Mouse (Mus musculus) heart, embryonic 12.5 days (tissue): ENCODE data around the gene Nedd8. TPM values are rescaled to one million over a fixed set of nuclear protein-coding genes. Genes with fewer than 3 reads are reported as not detected.

Experiments used
- ATAC-seq: fragments of 200-750 bp; cut with Nextera tagmentation; 2 replicates; pipeline ENCODE4 v1.8.0; 2017; ENCODE audit warnings: moderate TSS enrichment, moderate library complexity; ENCODE audit not compliant: insufficient number of reproducible peaks, low FRiP score
- H3K27ac ChIP-seq: fragments of 300-500 bp; sonication (generic); 2 replicates; pipeline ENCODE4 v1.5.1; 2016; ENCODE audit warnings: mild to moderate bottlenecking, moderate library complexity; ENCODE audit not compliant: poor library complexity, severe bottlenecking
- H3K27me3 ChIP-seq: fragments of 300-500 bp; sonication (generic); replicated peaks from 2 replicates; pipeline ENCODE4 v1.6.1; 2016; ENCODE audit warnings: mild to moderate bottlenecking, moderate library complexity
- H3K36me3 ChIP-seq: fragments of 300-500 bp; sonication (generic); 2 replicates; pipeline ENCODE4 v1.6.1; 2016; ENCODE audit warnings: mild to moderate bottlenecking, moderate library complexity
- H3K4me1 ChIP-seq: fragments of 300-500 bp; sonication (generic); replicated peaks from 2 replicates; pipeline ENCODE4 v1.6.1; 2016; ENCODE audit warnings: mild to moderate bottlenecking
- H3K4me2 ChIP-seq: fragments of 300-500 bp; sonication (generic); 2 replicates; pipeline ENCODE4 v1.6.1; 2016; ENCODE audit warnings: mild to moderate bottlenecking, moderate library complexity
- H3K4me3 ChIP-seq: fragments of 300-500 bp; sonication (generic); 2 replicates; pipeline ENCODE4 v1.5.1; 2016; ENCODE audit warnings: mild to moderate bottlenecking
- H3K9ac ChIP-seq: fragments of 300-500 bp; sonication (generic); 2 replicates; pipeline ENCODE4 v1.6.1; 2016; ENCODE audit warnings: mild to moderate bottlenecking, moderate library complexity
- H3K9me3 ChIP-seq: fragments of 300-500 bp; sonication (generic); replicated peaks from 2 replicates; pipeline ENCODE4 v1.6.1; 2016; ENCODE audit warnings: mild to moderate bottlenecking, moderate library complexity
- WGBS: fragments of 180-500 bp; shearing (Covaris S2); methylation state at CpG from one replicate; pipeline ENCODE4 v1.1.7; 2016; 5-methylcytosine and 5-hydroxymethylcytosine counted together
- polyA plus RNA-seq: library from polyadenylated mRNA; unstranded; fragments of >200 nt; fragmentation: Nextera tagmentation; extraction: Ambion mirVana; gene quantifications from 2 replicates; pipeline ENCODE4 v1.2.1, GENCODE M21; 2016

The Nedd8 gene
- polyA plus RNA-seq, 1 experiment from 2014 or later: 491 TPM

DNA sequence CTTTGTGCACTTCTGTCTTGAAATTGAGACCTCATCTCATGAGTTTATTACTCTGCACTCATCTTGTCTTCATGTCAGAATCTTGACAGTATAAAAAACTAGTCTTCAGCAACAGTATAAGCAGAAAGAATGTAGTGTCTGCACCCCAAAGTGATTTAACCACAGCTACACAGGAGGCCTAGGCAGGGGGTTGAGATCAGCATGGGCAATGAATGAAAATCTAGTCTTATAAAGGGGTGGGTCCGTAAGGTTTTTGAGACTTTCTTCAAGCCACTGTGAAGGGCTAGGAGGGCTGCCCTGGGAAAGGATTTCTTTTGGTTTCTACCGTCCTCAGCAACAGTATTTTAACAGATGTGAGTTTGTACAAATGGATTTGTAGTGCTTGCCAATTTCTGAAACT lies 11.3 kb downstream of the Nedd8 start:
- H3K27ac ChIP-seq: no peak overlapping the region
- H3K9ac ChIP-seq: no peak overlapping the region
- H3K4me2 ChIP-seq: peak overlapping the region; percentile 74; the same call in 1 of the 2 replicates
- H3K4me1 ChIP-seq: peaks cover 25% of the 10 kb centered on the region
- H3K36me3 ChIP-seq: peaks cover 44% of the 10 kb centered on the region
- no peaks in the 10 kb centered on the region for H3K27me3 ChIP-seq
- ATAC-seq: no peak
- H3K4me3 ChIP-seq: peak overlapping the region; percentile 82
- no peaks in the 10 kb centered on the region for H3K9me3 ChIP-seq
- WGBS: 53% methylated on average over 2 of the region's 2 CpGs

DNA sequence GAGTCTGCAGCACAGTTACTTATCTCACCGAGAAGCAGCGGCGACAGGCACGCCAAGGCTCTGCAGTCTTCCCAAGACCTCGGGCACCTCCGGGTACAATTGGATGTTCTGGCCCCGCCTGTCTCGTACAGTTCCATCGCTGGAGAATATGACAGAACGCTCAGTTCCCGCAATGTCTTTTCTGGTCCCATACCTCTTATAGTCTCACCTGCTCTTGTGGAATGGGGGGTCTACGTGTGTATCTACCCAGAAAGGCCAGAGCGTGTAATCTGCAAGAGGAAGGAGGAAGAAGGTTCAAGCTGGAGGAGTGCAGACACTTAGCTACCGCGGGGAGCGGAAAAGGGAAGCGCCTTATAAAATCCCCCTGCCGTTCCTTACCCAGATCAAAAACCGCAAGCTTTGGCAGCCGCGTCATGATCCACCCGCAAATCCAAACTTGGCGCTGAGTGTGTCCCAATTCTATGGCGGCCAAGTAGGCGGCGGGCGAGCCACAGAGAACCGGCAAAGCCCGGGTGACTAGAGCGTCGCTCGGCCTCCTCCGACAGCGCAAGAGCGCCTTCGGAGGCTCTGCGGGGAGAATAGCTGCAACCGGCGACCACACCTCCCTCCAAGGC lies 11.9 kb downstream of the Nedd8 start, which contains the start of gene Mdp1:
Gene Mdp1, minus strand, starts transcription at position 549 of the 614 bp plus-strand sequence.
- Histone ChIP-seq H3K4me1 (peaks cover 25% of the 10 kb centered on the region), H3K27me3 (no peaks in the 10 kb centered on the region), H3K4me3 (peak within 1 kb of the TSS; percentile 82), H3K27ac (peak within 1 kb of the TSS; percentile 71), H3K9ac (peak within 1 kb of the TSS; percentile 86), H3K4me2 (peak within 1 kb of the TSS; percentile 74), H3K36me3 (peaks cover 42% of the 10 kb centered on the region), H3K9me3 (no peaks in the 10 kb centered on the region)
- 0% methylated on average over 39 of the region's 39 CpGs for WGBS
- ATAC-seq: peak; percentile 92

DNA sequence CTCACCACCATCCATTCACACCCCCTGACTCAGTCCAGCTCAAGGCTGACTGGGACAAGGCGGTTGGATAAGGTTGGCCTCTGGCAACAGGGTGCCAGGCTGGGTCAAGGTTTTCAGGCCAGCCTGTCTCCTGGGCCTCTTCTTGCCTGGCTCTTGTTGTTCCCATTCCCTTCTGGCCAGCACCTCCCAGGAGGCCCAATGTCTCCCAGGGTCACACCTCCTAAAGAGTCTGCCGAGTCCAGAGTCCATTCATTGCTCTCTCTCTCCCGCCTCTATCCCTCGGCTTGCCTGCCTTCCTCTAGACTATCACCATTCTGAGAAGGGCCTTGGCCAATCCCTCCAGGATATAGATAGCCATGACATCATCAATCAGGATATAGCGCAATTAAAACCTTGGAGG lies 13.9 kb downstream of the Nedd8 start:
- H3K27ac ChIP-seq: peak overlapping the region; percentile 93
- no peak for ATAC-seq
- peaks cover 32% of the 10 kb centered on the region for H3K36me3 ChIP-seq
- H3K27me3 ChIP-seq: no peaks in the 10 kb centered on the region
- H3K9me3 ChIP-seq: no peaks in the 10 kb centered on the region
- no peak overlapping the region for H3K4me2 ChIP-seq
- H3K9ac ChIP-seq: no peak overlapping the region
- no peak overlapping the region for H3K4me3 ChIP-seq
- WGBS: 83% methylated on average over 5 of the region's 5 CpGs
- H3K4me1 ChIP-seq: peaks cover 25% of the 10 kb centered on the region

DNA sequence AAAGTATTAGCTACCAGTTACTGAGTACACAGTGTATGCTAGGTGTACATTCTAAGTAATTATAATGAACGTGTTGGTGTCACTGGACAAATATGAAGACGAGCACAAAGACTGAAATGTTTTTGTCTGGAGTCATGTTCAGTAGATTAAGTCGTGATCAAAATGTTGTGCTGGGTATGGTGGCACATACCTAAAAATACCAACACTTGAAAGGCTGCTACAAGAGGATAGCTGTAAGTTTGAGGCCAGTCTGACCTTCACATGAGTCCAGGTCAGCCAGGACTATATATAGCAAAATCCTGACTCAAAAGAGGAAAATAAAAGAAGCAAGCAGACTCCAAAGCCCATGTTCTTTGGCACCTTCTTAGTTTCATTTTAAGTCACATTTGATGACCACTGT lies 15.0 kb downstream of the Nedd8 start:
- 53% methylated on average over 3 of the region's 3 CpGs for WGBS
- Histone ChIP-seq H3K27ac (peak overlapping the region; percentile 93), H3K4me2 (0 out of 2 replicates have a peak overlapping the region, but pooled peaks have one; percentile 22), H3K9me3 (no peaks in the 10 kb centered on the region), H3K9ac (no peak overlapping the region), H3K4me3 (no peak overlapping the region), H3K4me1 (peaks cover 25% of the 10 kb centered on the region), H3K36me3 (peaks cover 25% of the 10 kb centered on the region), H3K27me3 (no peaks in the 10 kb centered on the region)
- ATAC-seq: no peak

DNA sequence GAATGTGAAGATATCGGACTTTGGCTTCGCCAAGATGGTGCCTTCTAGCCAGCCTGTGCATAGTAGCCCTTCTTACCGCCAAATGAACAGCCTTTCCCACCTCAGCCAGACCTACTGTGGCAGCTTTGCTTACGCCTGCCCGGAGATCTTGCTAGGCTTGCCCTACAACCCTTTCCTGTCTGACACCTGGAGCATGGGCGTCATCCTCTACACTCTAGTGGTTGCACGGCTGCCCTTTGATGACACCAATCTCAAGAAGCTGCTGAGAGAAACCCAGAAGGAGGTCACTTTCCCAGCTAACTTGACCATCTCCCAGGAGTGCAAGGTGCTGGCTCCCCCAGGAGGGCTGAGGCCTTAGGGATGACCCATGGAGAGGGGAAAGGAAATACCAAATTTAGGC lies 20.4 kb downstream of the Nedd8 start:
- 70% methylated on average over 7 of the region's 7 CpGs for WGBS
- no peak overlapping the region for H3K9ac ChIP-seq
- no peak for ATAC-seq
- no peak overlapping the region for H3K27ac ChIP-seq
- H3K4me3 ChIP-seq: no peak overlapping the region
- peaks cover 10% of the 10 kb centered on the region; the same call in 1 of the 2 replicates for H3K4me1 ChIP-seq
- H3K27me3 ChIP-seq: no peaks in the 10 kb centered on the region
- no peaks in the 10 kb centered on the region for H3K9me3 ChIP-seq
- H3K4me2 ChIP-seq: no peak overlapping the region
- H3K36me3 ChIP-seq: peaks cover 5% of the 10 kb centered on the region; the same call in 1 of the 2 replicates

DNA sequence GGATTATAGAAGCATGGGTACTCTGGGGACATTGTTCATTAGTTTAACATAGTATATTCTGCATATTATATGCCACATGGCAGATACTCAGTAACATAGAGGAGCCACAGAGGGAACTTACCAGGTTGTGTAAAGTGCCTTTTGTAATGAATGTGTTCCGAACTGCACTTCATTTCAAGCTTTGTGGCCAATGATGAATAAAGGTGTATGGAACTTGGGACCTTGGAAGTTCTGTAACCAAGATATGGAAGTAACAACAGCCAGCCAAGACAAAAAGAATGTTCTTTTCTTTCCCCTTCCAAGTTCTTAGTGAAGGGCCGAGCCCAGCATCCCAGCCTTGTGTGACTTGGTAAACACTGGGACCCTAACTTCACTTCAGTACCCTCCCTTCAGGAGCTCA lies 22.0 kb downstream of the Nedd8 start, which contains the start of gene Tssk4:
Gene Tssk4, plus strand, starts transcription at position 301 of the 400 bp plus-strand sequence.
- Histone ChIP-seq H3K4me2 (no peak within 1 kb of the TSS), H3K27me3 (no peaks in the 10 kb centered on the region), H3K36me3 (peaks cover 14% of the 10 kb centered on the region; the same call in 1 of the 2 replicates), H3K4me1 (peaks cover 14% of the 10 kb centered on the region), H3K27ac (no peak within 1 kb of the TSS), H3K9me3 (no peaks in the 10 kb centered on the region), H3K4me3 (no peak within 1 kb of the TSS), H3K9ac (no peak within 1 kb of the TSS)
- no peak for ATAC-seq
- WGBS: 85% methylated on average over 2 of the region's 2 CpGs

DNA sequence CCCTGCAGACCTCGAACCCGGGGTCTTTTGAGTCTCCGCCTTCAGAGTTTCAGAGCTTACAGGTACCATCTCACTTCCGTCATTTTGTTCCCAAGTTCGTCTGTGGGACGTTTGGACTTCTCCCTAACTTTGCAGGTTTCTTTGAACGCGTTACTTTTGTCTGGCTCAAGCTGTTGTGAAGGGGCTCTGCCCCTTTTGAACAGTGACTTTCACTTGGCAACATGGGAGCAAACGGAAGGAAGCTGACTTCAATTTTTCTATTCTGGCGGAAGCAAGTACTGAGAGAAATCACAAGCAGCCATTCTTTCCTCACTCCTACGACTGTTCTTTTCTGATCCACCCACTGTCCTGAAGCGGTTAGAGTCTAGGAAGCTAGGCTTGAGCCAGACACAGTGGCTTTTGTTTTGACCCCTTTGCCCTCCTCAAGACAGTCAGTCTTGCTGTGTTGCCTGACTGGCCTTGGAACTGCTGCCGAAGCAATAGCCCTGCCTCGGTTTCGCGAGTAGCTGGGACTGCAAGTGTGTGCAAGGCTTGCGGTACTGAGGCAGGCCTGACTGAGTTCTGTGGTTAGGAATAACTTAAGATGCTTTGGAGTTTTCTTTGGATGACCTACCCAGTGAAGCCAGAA lies 27.5 kb downstream of the Nedd8 start:
- Histone ChIP-seq H3K36me3 (peaks cover 37% of the 10 kb centered on the region), H3K4me3 (peak overlapping the region; percentile 73), H3K27ac (peak overlapping the region; percentile 68), H3K9me3 (no peaks in the 10 kb centered on the region), H3K9ac (peak overlapping the region; percentile 82), H3K4me2 (peak overlapping the region; percentile 88), H3K27me3 (no peaks in the 10 kb centered on the region), H3K4me1 (peaks cover 31% of the 10 kb centered on the region)
- ATAC-seq: no peak
- WGBS: 32% methylated on average over 17 of the region's 17 CpGs

DNA sequence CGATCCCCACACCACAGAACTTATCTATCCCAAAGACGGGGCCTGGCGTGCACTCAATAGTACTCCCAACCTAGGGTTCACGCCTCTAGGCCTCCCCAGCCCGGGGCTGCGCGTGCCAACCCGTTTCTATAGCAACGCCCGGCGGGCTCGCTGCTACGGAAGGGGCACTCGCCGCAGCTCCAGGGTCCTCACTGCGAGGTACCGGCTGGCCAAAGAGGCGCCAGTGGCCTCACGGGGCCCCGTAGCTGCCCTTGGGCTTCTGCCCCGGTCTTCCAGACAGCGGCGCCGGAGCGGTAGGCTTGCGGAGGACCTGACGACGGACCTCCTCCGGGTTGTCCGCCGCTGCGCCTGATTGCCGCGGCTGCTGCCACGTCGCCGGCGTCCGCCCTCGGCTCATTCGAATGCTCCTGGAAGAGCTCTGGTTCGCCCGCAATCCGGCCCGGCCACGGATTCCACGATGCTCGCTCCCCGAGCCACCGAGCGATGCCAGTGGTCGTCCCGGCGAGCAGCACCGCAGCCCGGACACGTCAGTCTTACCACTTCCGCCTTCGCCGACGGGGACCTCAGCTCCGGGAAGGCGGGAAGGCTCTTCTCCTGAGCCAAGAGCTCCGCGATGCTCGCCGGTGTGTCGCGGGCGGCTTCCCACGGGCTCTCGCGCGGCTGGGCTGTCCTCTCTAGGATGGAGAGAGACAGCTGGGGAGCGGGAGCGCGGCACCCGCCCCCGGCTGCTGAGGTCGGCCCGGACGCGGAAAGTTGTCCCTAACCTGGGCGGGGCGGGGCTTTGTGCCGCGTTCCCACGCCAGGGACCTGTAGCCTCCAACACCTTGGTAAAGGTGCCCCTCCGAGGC lies 28.6 kb downstream of the Nedd8 start, which contains the start of gene Tm9sf1:
Gene Tm9sf1, minus strand, starts transcription at position 747 of the 848 bp plus-strand sequence.
- Histone ChIP-seq H3K4me3 (peak within 1 kb of the TSS; percentile 73), H3K36me3 (peaks cover 48% of the 10 kb centered on the region), H3K9me3 (no peaks in the 10 kb centered on the region), H3K27me3 (no peaks in the 10 kb centered on the region), H3K27ac (peak within 1 kb of the TSS; percentile 90), H3K4me1 (peaks cover 31% of the 10 kb centered on the region), H3K9ac (peak within 1 kb of the TSS; percentile 82), H3K4me2 (peak within 1 kb of the TSS; percentile 88)
- ATAC-seq: peak; percentile 87
- WGBS: under 1% methylated on average over 89 of the region's 89 CpGs

DNA sequence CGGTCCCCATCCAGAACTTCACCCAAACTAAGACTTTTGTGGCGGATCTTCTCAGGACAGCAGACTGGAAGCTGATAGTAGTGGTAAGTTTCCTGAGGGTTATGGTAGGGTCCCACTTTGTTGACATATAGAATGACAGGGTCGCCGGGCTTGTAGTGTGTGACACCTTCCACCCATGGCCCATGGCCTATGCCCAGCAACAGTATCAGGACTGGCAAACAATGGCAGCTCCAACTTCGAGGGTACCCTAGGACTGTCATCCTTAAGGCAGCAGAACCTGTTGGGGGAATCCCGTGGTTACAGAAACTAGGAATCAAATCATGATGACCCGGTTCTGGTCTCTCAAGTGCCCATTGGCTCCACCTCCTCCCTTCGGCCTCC lies 29.3 kb downstream of the Nedd8 start:
- H3K4me2 ChIP-seq: peak overlapping the region; percentile 88
- no peak; the same call in 1 of the 2 replicates for ATAC-seq
- H3K36me3 ChIP-seq: peaks cover 54% of the 10 kb centered on the region

DNA sequence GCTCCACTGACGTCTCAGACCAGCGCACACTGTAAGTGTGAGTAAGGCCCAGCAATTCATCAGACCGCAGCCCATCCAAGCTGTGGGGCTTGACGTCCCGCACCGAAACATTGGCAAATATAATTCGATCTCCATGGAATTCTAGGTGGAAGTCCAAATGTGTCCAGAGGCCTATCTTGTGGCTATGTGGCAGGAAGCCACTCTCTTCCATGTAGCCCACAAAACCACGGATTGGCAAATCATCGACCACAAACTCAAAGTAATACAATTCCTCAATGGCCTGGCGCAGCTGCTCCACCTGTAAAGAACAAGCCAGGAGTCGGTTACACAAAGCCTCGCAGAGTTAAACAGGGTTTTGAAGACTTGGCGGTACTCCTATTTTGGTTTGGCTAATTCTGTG lies 30.6 kb downstream of the Nedd8 start:
- Histone ChIP-seq H3K9me3 (no peaks in the 10 kb centered on the region), H3K36me3 (peaks cover 59% of the 10 kb centered on the region), H3K4me3 (no peak overlapping the region), H3K27me3 (no peaks in the 10 kb centered on the region), H3K9ac (no peak overlapping the region), H3K4me2 (no peak overlapping the region), H3K4me1 (peaks cover 29% of the 10 kb centered on the region), H3K27ac (no peak overlapping the region)
- ATAC-seq: no peak
- 94% methylated on average over 13 of the region's 13 CpGs for WGBS

More for the DNA sequence above, 29.3 kb downstream of the Nedd8 start:
- Histone ChIP-seq H3K27ac (peak overlapping the region; percentile 90), H3K9me3 (no peaks in the 10 kb centered on the region), H3K4me1 (peaks cover 31% of the 10 kb centered on the region), H3K4me3 (peak overlapping the region; percentile 73), H3K9ac (peak overlapping the region; percentile 82), H3K27me3 (no peaks in the 10 kb centered on the region)
- 20% methylated on average over 8 of the region's 8 CpGs for WGBS

DNA sequence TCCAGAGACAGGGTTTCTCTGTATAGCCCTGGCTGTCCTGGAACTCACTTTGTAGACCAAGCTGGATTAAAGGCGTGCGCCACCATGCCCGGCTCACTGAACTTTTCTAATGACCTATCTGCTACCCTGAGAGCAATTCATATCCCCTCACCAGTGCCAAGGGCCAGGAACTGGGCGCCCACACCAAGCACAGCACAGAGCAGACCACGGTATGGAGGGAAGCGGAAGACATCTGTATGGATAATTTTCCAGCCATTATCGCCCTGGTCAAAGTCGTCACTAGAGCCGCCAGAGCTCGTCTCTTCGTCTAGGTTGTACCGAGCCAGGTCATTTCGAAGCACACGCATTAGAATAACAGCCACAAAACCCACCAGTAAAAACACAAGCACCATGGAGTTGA lies 31.1 kb downstream of the Nedd8 start:
- no peak for ATAC-seq
- H3K4me3 ChIP-seq: no peak overlapping the region
- WGBS: 98% methylated on average over 14 of the region's 14 CpGs
- H3K9me3 ChIP-seq: no peaks in the 10 kb centered on the region
- H3K36me3 ChIP-seq: peaks cover 58% of the 10 kb centered on the region
- H3K4me1 ChIP-seq: peaks cover 29% of the 10 kb centered on the region
- H3K27me3 ChIP-seq: no peaks in the 10 kb centered on the region
- H3K4me2 ChIP-seq: no peak overlapping the region
- H3K9ac ChIP-seq: no peak overlapping the region
- H3K27ac ChIP-seq: no peak overlapping the region
